Mouse (Mus musculus) neural tube, embryonic 14.5 days (tissue): ENCODE data around the gene Acot13. TPM values are rescaled to one million over a fixed set of nuclear protein-coding genes. Genes with fewer than 3 reads are reported as not detected.
"Not testable (repeated sequence)": the region's sequence is repeated elsewhere in the genome, so short reads cannot be mapped to it uniquely, and the experiment has no call there.

Experiments
- ATAC-seq: fragments of 200-750 bp; cut with Nextera tagmentation; 2 replicates; pipeline ENCODE4 v1.8.0; 2017; ENCODE audit warnings: low read depth, mild to moderate bottlenecking, moderate TSS enrichment, moderate library complexity
- H3K27ac ChIP-seq: fragments of 300-500 bp; sonication (generic); 2 replicates; pipeline ENCODE4 v1.5.1; 2014; ENCODE audit warnings: low read depth, mild to moderate bottlenecking, control low read depth, low read length, moderate library complexity, mixed read lengths
- H3K27me3 ChIP-seq: fragments of 300-500 bp; sonication (generic); 2 replicates; pipeline ENCODE4 v1.6.1; 2014; ENCODE audit warnings: low read length; ENCODE audit not compliant: control insufficient read depth, insufficient read depth
- H3K36me3 ChIP-seq: fragments of 300-500 bp; sonication (generic); 2 replicates; pipeline ENCODE4 v1.6.1; 2014; ENCODE audit warnings: low read length, mixed read lengths; ENCODE audit not compliant: control insufficient read depth, insufficient read depth
- H3K4me1 ChIP-seq: fragments of 300-500 bp; sonication (generic); 2 replicates; pipeline ENCODE4 v1.6.1; 2014; ENCODE audit warnings: low read length; ENCODE audit not compliant: control insufficient read depth, insufficient read depth
- H3K4me2 ChIP-seq: fragments of 300-500 bp; sonication (generic); 2 replicates; pipeline ENCODE4 v1.6.1; 2014; ENCODE audit warnings: mild to moderate bottlenecking, low read depth, low read length, control low read depth
- H3K4me3 ChIP-seq: fragments of 300-500 bp; sonication (generic); 2 replicates; pipeline ENCODE4 v1.5.1; 2014; ENCODE audit warnings: low read depth, low read length, control low read depth, mixed read lengths
- H3K9ac ChIP-seq: fragments of 300-500 bp; sonication (generic); replicated peaks from 2 replicates; pipeline ENCODE4 v1.6.1; 2014; ENCODE audit warnings: low read depth, mild to moderate bottlenecking, control low read depth, low read length, mixed read lengths
- H3K9me3 ChIP-seq: fragments of 300-500 bp; sonication (generic); 2 replicates; pipeline ENCODE4 v1.6.1; 2016; ENCODE audit warnings: low read length; ENCODE audit not compliant: control insufficient read depth
- WGBS: fragments of 180-500 bp; shearing (Covaris S2); extraction: QIAGEN DNeasy Blood & Tissue Kit; methylation state at CpG from one replicate; pipeline ENCODE4 v1.1.7; 2014; 5-methylcytosine and 5-hydroxymethylcytosine counted together
- polyA plus RNA-seq: library from polyadenylated mRNA; unstranded; fragments of >200 nt; fragmentation: Nextera tagmentation; extraction: Ambion mirVana; gene quantifications from 2 replicates; pipeline ENCODE4 v1.2.1, GENCODE M21; 2014

The Acot13 gene
- polyA plus RNA-seq, 1 experiment from 2014 or later, result 51.2 TPM

DNA sequence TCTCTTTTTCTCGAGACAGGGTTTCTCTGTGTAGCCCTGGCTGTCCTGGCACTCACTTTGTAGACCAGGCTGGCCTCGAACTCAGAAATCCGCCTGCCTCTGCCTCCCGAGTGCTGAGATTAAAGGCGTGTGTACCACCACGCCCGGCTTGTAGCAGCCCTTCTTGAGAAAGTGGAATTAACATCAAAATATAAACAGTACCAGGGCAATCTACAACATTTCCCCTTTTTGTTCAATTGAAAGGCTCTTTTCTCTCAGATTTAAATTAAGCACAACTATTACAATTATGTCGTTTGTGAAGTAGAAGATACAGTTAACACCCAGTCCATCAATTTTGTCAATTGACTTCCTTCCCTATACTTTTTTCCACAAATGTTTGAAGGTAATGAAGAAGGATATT lies 6.4 kb upstream of the Acot13 start:
- not testable (repeated sequence) for H3K27ac ChIP-seq, H3K4me2 ChIP-seq, H3K27me3 ChIP-seq, ATAC-seq, H3K9me3 ChIP-seq, H3K4me3 ChIP-seq, H3K9ac ChIP-seq, H3K36me3 ChIP-seq
- H3K4me1 ChIP-seq, result peaks cover 13% of the 10 kb centered on the region
- 97% methylated on average over 8 of the region's 8 CpGs for WGBS

DNA sequence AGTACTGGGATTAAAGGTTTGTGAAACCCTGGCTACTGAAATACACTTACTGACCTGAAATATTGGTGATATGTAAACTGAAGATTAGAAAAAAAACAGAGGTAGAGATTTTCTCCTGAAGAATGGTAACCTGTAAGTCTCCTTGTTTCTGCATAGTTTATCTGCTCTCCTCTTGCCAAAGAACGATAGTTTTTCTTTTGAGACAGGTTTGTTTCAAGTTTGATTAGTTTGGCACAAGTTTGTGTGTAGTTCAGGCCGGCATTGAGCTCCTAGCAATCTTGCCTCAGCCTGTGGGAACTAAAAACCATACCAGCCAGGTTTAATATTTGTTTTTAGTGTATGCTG lies 1.4 kb upstream of the Acot13 start:
- ATAC-seq, result no peak
- no peaks in the 10 kb centered on the region for H3K36me3 ChIP-seq
- 57% methylated on average over 2 of the region's 2 CpGs for WGBS
- H3K4me2 ChIP-seq, result peak overlapping the region; percentile 75
- peak overlapping the region; percentile 91 for H3K4me3 ChIP-seq
- 0 out of 2 replicates have a peak overlapping the region, but pooled peaks have one; percentile 4 for H3K9ac ChIP-seq
- peaks cover 2% of the 10 kb centered on the region; the same call in 1 of the 2 replicates for H3K27me3 ChIP-seq
- peaks cover 19% of the 10 kb centered on the region for H3K4me1 ChIP-seq
- H3K9me3 ChIP-seq, result no peaks in the 10 kb centered on the region
- no peak overlapping the region for H3K27ac ChIP-seq

GRCm38 (mm10) chr13:24832131-24832810 lies 931 bp upstream of the Acot13 start:
- H3K4me1 ChIP-seq, result peaks cover 19% of the 10 kb centered on the region
- peak overlapping the region; percentile 91 for H3K9ac ChIP-seq
- 5% methylated on average over 20 of the region's 21 CpGs for WGBS
- peaks cover 2% of the 10 kb centered on the region; the same call in 1 of the 2 replicates for H3K27me3 ChIP-seq
- peak; percentile 42 for ATAC-seq
- H3K36me3 ChIP-seq, result no peaks in the 10 kb centered on the region
- H3K9me3 ChIP-seq, result no peaks in the 10 kb centered on the region
- peak overlapping the region; percentile 91 for H3K4me3 ChIP-seq
- peak overlapping the region; percentile 75 for H3K4me2 ChIP-seq
- peak overlapping the region; percentile 85 for H3K27ac ChIP-seq

DNA sequence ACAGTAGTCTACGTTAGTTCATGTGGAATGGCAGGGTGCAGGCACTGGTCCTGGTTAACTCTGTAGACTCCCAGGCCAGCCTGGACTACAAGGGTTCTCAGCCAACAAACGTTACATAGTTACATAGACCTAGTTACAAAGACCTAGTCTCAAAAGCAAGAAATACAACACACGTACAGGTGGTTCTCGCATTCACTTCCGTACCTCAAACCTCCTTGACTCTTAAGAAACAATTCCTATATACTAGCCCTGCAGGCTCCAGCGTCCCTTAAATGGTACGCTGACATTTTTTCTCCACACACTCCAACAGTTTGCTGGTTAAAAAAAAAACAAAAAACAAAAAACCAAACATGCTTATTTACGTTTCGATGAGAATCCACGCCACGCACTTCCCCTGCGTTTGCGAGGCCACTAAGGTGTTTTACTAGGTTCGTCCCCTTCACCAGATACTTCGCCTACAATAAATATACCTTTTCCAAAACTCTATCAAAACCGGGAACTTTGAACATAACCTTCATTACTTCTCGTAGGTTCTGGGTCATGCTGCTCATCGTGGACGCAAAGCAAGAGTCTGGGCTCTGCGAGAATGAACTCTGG lies 486 bp downstream of the Acot13 start:
- Histone ChIP-seq H3K4me2 (peak overlapping the region; percentile 75), H3K27me3 (peaks cover 2% of the 10 kb centered on the region; the same call in 1 of the 2 replicates), H3K36me3 (no peaks in the 10 kb centered on the region), H3K4me1 (peaks cover 19% of the 10 kb centered on the region), H3K9ac (peak overlapping the region; percentile 47), H3K9me3 (no peaks in the 10 kb centered on the region), H3K4me3 (peak overlapping the region; percentile 91), H3K27ac (0 out of 2 replicates have a peak overlapping the region, but pooled peaks have one; percentile 6)
- ATAC-seq, result no peak
- WGBS, result 4% methylated on average over 20 of the region's 20 CpGs

DNA sequence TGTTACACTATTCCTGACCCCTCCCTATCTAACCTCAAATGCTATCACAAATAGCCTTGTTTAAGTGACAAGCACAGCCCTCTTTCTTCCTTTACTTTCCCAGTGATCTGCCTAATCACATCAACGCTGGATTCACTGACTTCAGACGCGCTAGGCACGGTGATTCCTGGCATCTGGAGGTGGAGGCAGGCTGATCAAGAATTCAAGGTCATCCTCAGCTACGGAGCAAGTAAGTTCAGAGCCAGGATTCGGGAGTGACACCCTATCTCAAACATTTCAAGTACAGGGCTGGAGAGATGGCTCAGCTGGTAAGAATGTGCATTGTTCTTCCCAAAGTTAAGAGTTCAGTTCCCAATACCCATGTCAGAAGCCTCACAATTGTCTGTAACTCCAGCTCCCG lies 5.2 kb downstream of the Acot13 start:
- 90% methylated on average over 7 of the region's 7 CpGs for WGBS

DNA sequence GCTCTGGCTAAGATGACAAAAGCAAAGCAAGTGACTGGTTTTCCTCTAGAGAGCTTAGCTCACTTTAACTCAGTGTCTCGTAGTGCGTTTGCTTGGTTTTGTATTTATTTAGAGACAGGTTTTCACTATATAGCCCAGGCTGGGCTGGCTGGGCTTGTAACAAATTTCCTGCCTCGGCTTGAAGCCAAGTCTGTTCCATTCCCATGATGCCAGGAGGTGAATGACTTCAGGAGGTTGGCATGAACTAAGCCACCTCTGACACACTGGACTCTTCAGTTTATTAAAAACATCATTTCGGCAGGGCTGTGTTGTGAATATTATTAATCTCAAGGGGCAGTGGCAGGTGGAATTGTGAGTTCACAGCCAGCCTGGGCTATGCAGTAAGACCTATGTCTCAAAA lies 5.8 kb downstream of the Acot13 start:
- no peak overlapping the region for H3K4me2 ChIP-seq
- no peak for ATAC-seq
- 93% methylated on average over 4 of the region's 4 CpGs for WGBS

More for the DNA sequence above, 5.2 kb downstream of the Acot13 start:
- no peaks in the 10 kb centered on the region for H3K27me3 ChIP-seq
- no peak for ATAC-seq
- no peak overlapping the region for H3K4me2 ChIP-seq
- H3K36me3 ChIP-seq, result no peaks in the 10 kb centered on the region
- no peaks in the 10 kb centered on the region for H3K9me3 ChIP-seq
- H3K9ac ChIP-seq, result no peak overlapping the region
- no peaks in the 10 kb centered on the region; the same call in 1 of the 2 replicates for H3K4me1 ChIP-seq
- no peak overlapping the region for H3K4me3 ChIP-seq
- no peak overlapping the region for H3K27ac ChIP-seq

DNA sequence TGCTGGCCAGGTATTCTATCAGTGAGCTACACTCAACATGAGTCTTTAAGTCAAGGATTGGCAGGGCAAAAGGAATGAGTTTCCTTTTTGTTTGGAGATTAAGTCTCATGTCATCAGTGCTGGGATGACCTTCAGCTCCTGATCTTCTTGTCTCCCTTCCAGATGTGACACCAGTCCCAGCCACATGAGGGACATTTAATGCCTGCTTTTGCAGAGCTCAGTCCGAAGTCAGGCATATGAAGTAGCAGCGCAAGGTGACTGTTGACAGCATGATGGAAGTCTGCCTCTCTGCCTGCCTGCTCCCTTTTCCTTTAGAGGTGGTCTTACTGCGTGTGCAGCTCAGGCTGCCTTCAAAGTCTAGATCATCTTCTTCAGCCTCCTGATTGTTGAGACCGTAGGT lies 6.7 kb downstream of the Acot13 start:
- WGBS, result 98% methylated on average over 4 of the region's 4 CpGs
- ATAC-seq, result no peak
- no peaks in the 10 kb centered on the region for H3K27me3 ChIP-seq
- no peak overlapping the region for H3K4me2 ChIP-seq
- no peak overlapping the region for H3K9ac ChIP-seq
- no peaks in the 10 kb centered on the region for H3K36me3 ChIP-seq
- no peak overlapping the region for H3K27ac ChIP-seq
- H3K9me3 ChIP-seq, result no peaks in the 10 kb centered on the region
- no peaks in the 10 kb centered on the region for H3K4me1 ChIP-seq
- H3K4me3 ChIP-seq, result no peak overlapping the region

More for the DNA sequence above, 5.8 kb downstream of the Acot13 start:
- H3K27ac ChIP-seq, result no peak overlapping the region
- no peak overlapping the region for H3K4me3 ChIP-seq
- no peaks in the 10 kb centered on the region; the same call in 1 of the 2 replicates for H3K4me1 ChIP-seq
- no peaks in the 10 kb centered on the region for H3K9me3 ChIP-seq
- no peak overlapping the region for H3K9ac ChIP-seq
- no peaks in the 10 kb centered on the region for H3K27me3 ChIP-seq
- no peaks in the 10 kb centered on the region for H3K36me3 ChIP-seq

- Histone ChIP-seq H3K36me3 (no peaks in the 10 kb centered on the region), H3K9me3 (no peaks in the 10 kb centered on the region), H3K27me3 (no peaks in the 10 kb centered on the region), H3K4me1 (no peaks in the 10 kb centered on the region), H3K4me3 (no peak overlapping the region), H3K9ac (no peak overlapping the region), H3K4me2 (no peak overlapping the region), H3K27ac (no peak overlapping the region)
- ATAC-seq, result no peak
- 91% methylated on average over 16 of the region's 16 CpGs for WGBS
Observed at GRCm38 (mm10) chr13:24822663-24823343, 8.5 kb downstream of the Acot13 start.

DNA sequence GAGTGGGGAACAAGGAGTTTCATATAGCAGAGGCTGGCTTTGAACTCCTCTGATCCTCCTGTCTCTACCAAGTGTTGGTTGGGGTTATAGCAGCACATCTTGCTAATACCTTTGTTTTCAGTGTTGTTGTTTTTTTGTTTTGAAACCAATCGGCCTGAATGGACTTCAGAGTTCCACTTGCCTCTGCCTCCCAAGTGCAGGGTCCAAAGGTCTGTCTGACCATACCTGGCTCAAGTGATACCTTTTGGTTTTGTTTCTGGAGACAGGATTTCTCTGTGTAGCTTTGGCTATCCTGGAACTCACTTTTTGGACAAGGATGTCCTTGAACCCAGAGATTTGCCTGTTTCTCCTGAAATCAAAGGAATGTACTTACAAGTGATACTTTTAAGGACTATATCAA lies 11.4 kb downstream of the Acot13 start:
- 87% methylated on average over 1 of the region's 1 CpGs for WGBS
- no peak overlapping the region for H3K4me3 ChIP-seq
- no peaks in the 10 kb centered on the region for H3K27me3 ChIP-seq
- no peaks in the 10 kb centered on the region for H3K4me1 ChIP-seq
- H3K27ac ChIP-seq, result no peak overlapping the region
- no peaks in the 10 kb centered on the region for H3K9me3 ChIP-seq
- peaks cover 7% of the 10 kb centered on the region for H3K36me3 ChIP-seq
- H3K9ac ChIP-seq, result no peak overlapping the region
- no peak for ATAC-seq
- no peak overlapping the region for H3K4me2 ChIP-seq
